Mouse (Mus musculus) CD4-positive helper T cell, adult 2 months (primary cell): ENCODE results near the gene Scgb1b7.
"Not testable (repeated sequence)": the region's sequence is repeated elsewhere in the genome, so short reads cannot be mapped to it uniquely, and the experiment has no call there.

Experiments
- DNase-seq: peaks from one replicate; pipeline ENCODE4 v3.0.0-alpha.2; 2012; ENCODE audit warnings: low read depth, missing footprints, low spot score

The Scgb1b7 gene

GRCm38 (mm10) chr7:31712365-31712764 lies at the start of gene Scgb1b7:
Scgb1b7 (plus strand) TSS chr7:31712665.
- DNase-seq: not testable (repeated sequence)

- not testable (repeated sequence) for DNase-seq
Observed at GRCm38 (mm10) chr7:31705657-31706056, 6.8 kb upstream of the Scgb1b7 start, which contains the start of gene Scgb2b7. Scgb2b7 (minus strand) TSS chr7:31705757.
